Mouse (Mus musculus) embryo, embryonic 10 days (tissue): ENCODE data around the gene Fmnl2.

Source experiments
- DNase-seq: peaks from one replicate; pipeline ENCODE4 v3.0.0-alpha.2; 2015; ENCODE audit warnings: low spot score

The Fmnl2 gene

DNA sequence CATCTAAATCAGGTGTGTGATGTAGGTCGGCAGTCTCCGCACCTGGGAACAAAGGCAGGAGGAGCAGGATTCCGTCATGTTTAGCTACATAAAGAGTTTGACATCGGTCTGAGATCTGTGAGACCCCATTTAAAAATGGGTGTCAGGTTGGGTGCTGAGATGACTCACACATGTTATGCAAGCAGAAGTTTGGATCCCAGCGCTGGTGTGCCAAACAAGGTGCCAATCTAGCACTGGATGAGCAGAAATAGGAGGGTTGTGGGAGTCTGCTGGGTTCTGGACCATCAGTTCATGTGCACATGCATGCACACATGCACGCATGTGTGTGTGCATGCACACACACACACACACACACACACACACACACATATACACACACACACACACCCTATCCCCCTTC is 129.4 kb downstream of the Fmnl2 start:
- no peak for DNase-seq

DNA sequence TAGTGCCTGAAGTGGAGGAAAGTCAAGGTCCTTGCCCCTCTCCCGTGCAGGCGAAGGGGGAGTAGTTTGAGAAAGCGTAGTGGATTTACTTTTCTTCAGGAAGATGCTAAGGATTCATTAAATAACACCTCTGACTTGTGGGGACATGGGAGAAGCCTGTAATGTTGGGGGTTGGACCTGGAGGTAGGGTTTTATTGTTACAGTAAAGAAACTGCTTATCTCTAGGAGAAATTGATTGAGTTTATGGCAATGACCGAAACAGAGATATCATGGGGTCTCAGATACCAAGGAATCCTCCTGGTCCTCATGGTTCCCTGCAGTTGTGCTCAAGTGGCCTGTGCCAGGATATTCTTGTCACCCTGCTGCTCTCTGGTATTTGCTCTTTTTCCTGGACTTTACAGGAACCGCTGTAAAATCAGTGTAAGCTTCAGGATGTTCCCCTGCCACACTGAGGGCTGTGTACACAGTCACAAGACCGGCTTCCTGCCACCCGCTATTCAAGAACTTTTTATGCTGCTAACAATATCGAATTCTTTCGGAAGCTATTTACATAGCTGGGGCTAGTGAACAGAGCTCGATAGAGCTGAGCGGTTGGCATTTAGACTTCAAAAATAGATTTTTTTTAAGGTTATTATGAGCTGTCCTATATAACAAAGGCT is 130.1 kb downstream of the Fmnl2 start:
- no peak for DNase-seq

DNA sequence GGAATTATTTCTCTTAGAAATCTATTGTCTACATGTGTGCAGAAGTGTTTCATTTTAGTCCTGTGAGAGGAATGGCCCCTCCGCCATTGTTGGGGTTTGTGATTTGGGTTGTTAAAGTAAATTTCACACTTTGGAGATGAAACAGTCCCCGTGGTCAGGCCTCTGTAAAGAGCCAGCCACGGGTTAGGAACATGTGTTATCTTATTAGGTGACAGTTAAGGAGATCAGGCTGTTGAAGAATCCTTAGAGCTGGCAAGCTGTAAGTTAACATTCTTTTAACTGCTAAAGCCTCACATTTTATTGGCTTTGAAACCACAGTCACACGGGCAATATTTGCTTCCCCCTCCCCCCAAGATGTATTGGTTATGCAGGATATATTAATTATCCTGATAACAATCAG is 131.7 kb downstream of the Fmnl2 start:
- DNase-seq: no peak

DNA sequence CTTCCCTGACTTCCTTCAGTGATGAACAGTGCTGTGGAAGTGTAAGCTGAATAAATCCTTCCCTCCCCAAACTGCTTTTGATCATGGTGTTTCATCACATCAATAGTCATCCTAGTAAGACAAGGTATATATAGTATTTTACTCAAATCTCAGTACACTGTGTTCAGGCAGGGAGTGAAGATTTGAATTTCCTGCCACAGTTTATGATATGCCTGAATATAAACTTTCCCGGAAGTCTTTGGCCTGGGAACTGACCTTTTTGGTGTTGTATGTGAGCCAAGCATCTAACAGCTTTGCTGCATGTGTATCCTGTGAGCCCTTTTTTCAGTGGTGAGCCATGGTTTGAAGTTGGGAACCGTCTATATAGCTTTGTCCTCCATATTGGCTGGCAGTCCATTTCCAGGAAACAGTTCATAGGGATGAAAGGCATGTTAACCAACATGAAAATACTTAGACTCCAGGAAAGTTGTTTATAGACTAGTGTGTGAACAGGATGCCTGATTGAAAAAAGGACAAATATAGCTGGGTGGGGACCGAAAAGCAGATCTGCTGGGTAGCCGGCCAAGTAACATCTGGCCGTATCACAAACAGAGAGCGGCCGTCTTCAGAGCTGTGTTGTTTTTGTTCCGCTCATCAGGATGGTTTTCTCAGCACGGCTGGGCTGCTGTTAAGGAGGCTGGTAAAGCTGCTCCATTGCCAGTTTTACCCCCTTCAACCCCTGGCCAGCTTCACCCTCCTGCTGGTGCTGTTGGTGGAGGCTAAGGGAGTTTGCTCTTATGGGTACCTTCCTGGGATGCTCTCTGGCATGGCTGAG is 133.4 kb downstream of the Fmnl2 start:
- DNase-seq: no peak

DNA sequence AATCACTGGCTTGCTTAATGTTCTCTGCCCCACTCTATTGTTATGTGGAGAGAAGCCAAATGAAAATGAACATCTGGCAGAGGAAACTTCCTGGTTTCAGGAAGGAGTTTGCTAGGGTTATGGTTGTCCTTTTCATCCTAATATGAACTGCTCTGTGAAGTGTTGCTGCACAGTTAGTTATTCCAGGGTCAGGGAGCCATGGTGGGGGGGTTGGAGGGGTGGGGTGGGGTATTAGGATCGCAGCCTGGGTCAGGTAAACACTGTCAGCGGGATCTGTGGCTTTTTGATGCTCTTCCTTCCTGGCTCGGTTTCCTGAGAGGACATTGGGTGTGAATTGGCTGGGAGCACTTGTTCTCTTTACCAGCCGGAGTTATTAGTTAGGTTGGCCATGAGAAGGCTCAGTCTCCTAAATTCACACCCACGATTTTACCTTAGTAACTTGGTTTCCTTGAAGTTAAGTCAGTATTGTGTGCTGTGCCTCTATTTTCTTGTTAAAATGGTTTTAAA is 134.1 kb downstream of the Fmnl2 start:
- no peak for DNase-seq

DNA sequence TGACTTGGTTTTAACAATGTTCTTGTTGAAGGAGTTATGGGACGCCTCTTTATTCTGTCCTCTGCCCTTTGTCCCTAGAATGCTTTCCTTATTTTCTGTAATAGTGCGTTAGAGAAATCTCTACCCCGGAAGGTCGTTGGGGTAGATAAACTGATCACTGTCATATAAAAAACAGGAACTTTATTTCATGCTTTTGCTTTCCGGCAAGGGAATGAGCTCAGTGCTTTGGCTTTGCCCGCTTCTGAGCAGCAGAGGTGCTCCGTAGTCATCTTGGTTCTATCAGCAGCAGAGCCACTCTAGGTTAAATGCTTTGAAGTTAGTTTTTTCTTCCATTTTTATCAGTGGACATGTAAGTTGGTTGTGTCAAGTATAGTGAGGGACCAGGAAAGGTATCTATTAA is 135.6 kb downstream of the Fmnl2 start:
- no peak for DNase-seq

DNA sequence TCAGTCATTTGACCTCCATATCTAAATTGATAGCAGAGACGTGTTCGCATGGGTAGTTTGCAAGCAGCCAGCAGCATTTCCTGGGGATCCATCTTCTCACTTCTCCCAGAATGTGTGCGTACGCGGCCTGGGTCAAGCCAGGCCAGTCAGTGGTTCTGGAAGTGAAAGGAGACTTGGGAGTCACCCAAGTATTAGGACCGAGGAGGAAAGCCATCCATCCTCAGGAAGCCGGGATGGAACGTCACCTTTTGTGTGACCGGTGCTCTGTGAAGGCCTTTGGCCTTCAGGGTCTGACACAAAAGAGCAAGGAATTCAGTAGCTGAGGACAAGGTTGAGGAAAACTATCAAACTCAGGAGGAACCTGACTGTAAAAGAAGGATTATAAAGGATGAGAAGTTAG is 136.9 kb downstream of the Fmnl2 start:
- DNase-seq: no peak

DNA sequence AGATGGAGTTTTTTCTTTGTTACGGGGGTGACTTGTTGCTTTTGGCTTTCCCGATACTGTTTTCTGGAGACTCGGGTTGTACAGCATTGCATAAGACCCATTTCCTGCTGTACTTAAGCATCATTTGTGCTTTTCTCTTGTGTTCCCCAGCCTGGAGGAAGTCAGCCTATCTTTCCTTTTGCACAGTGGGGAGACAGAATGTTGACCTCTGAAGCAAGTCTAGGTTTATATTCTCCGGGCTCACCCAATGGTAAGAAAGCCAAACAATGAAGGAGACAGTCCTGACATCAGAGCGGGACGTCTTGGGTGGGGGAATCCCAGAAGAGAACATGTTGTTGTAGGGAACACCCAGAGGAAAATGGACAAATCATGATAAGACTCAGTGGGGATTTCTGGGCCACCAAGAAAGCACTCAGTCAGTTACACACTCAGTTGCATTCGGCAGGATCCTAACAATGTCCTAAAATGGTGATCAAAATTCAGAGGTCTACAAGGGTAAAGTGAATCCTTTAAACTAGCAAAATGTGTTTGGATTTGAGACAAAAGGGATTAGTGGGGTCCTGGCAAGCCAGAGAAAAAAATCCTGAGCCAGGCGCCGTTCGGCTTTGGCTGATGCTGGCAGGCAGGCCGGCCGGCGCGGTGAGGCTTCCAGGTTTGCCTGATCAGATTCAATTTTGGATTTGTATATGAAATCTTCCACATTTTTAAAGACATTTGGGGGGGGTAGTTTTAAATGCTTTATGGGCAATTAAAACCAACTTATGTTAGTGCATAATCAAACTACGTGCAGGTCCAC is 140.5 kb downstream of the Fmnl2 start:
- no peak for DNase-seq

DNA sequence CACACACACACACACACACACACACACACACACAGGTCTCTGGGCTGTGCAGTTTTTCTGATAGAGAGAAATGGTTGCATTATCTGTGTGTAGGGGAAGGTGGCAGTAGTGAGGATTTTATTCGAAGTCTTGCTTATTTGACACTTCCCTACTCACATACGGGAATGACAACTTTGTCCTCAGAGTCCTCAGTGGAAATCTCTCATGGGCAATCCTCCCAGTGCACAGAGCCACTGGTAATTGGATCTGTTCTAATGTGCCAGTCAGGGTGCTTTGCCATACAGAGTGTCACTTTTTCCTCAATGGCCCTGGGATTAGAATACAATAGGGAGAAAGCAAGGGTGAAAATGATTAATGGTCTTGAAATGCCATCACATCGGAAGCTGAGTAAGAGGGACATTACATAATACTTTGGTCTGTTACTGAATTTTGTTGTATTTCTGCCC is 141.9 kb downstream of the Fmnl2 start:
- DNase-seq: no peak

DNA sequence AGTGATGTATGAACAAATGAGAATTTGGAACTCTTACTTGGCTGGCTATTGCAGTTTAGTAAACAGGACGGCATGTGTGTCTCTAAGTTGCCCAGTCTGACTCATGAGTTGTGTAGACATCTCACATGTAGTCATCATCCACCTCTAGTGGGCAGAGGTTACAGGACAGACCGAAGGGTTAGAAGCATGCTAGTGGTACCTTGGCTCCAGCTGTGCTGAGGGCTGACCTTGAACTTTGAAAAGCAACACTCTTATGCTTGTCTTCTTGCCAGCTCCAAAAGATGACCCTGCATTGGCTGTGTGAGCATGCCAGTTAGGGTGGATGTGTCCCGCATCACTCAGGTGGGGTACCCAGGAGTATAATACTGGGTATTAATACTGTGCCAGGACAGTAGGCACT is 142.8 kb downstream of the Fmnl2 start:
- no peak for DNase-seq

DNA sequence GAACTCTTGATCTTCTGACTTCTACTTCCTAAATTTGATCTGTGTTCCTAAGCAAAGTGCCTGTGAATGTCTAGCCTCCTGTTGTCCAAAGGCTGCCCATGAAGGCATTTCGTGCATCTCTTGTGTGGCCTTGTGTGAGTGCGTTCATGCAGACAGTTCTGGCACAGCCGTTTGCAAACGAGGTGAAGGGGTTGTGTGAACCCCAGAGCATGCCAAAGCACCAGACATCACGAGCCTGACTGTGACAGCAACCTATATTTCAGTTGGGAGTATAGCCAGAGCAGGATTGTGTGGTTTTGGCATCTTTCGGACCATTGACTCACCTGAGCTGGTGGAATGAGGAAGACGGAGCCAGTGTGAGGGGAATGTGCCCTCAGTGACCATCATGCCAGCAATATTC is 148.5 kb downstream of the Fmnl2 start:
- no peak for DNase-seq

DNA sequence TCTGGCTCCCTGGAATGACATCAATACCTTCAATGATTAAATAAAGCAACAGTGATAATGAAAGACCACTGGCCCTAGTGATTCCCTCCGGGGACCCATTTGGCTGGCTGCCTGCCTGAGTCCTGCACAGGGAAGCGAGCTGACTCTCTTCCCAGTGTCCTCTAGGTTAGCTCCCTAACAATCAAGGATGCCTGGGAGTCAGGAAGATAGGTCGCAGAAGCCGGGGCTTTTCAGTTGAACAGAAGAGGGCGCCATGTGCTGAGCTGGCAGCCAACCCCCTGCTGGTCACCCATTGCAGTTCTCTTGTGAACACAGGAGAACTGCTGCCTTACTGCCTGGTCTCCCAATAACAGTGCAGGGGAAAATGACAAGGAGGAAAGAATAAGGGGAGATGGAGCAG is 149.5 kb downstream of the Fmnl2 start:
- DNase-seq: peak; percentile 72

DNA sequence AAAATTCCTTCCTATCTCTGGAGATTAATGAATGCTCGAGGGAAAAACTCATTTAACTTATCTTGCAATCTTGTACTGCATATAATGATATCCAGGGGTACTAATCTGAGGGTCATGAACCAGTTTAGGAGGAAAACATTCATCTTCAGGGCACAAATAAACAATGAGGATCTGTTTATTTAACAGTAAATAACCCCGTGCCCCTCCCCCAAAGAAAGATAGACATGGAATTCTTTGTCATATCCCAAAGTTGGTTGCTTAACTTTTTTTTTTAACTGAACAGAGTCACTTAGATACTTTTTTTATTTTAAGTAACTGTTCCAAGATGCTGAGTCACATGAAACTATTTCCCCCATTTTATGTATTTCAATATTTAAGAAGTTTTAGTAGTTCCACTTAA is 155.4 kb downstream of the Fmnl2 start:
- DNase-seq: no peak

DNA sequence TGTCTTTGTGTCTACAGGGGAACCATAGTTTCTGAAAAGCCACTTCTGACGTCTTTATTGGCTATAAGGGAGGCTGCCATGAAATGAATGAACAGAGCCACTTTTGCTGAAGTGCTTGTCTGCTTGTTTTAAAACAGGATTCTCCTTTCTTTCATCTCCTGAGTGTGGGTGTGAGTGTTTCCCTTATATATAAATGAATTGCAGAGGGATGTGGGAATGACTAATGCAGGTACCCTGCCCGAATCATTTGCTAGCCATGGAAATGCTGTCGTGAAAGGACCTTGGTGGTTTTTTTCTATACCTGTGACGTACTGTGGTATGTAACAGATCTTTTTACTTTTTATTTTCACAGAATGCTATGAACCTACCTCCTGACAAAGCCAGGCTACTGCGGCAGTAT is 156.8 kb downstream of the Fmnl2 start:
- no peak for DNase-seq

DNA sequence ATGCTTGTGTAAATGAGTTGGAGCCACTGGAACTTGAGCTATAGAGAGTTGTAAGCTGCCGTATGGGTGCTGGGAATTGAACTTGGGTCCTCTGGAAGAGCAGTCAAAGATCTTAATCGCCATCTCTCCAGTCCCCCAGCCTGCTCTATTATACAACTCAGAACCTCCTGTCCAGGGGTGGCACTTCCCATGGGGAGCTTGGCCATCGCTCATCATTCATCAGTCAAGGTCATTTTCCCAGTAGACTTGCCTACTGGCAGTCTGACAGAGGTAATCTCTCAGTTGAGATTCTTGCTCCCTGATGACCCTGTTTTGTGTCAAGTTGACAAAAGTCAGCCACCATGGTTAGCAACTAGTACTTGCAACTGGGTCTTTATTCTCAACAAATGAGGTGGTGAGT is 165.3 kb downstream of the Fmnl2 start:
- DNase-seq: no peak

DNA sequence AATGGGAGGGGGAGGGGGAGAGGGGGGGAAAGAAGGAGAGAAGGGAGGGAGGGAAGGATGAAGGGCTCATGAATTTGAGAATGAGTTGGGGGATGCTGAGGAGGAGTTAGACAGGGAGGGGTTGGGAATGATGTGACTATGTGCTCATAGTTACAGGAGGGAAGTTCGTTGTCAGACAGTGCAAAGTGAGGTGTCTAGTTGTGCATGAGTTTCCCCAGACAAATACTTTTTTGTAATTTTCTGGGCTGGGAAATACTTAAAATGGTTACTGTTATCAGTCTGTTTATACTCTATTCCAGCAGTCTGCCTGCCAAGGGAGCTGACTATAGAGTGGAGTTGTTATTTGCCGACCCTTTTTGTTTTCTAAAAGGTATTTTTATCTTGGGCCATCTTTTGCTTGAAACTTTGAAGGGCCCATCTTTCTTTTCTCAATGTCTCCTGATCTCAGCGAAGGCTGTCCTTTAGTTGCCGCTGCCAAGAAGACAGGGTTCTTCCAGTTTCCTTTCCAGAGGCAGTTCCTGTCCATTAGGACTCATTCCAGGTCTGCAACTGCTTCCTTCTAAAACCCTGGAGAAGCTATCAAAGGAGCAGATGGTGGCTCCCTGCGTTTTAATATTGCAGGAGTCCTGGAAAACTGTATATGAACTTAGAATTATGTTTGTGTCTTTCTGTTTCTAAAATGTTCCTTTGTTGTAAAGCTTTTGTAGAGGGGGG is 168.6 kb downstream of the Fmnl2 start:
- no peak for DNase-seq

DNA sequence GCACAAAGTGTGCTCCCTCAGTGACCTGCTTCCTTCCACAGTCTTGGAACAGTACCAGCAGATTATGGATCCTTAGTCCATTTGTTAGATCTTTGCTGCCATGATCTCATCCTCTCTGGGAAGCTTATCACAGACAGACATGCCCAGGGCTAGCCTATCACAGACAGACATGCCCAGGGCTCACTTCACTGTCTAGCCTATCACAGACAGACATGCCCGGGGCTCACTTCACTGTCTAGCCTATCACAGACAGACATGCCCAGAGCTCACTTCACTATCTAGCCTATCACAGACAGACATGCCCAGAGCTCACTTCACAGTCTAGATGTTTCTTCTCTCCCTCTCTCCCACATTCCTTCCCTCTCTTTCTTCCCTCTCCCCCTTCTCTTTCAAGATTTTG is 171.2 kb downstream of the Fmnl2 start:
- DNase-seq: no peak

DNA sequence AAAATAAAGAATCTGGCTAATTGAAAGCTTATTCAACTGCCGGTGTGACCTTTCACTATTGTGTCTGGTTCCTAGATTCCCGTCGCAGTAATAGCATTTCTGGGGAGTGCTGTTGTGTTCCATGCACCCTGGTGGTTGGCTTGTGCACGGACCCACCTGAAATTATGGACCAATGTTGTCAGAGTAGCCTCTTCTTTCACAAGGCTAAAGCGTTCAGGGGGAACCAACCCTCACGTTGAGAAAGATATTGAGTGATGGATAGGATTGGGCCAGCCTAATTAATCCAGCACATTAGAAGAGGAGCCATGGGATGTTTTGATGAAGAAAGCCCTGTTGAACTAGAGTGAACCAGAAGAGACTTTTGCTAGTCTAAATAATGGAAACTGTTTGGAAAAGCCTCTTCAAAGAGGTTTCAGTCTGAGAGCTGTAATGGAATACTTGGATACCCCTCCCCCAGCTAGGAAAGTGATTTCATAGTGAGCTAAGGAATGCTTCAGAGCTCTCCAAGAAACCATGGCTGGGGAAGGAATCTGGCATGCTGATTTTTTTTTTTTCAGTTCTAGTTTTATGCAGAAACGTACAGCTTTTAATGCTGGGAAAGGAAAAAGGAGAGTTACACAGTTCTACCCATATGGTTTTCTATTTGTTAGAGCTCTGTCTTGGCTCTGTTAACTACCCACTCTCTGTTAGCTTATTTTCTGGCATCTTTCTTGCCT is 172.2 kb downstream of the Fmnl2 start:
- DNase-seq: peak; percentile 67

DNA sequence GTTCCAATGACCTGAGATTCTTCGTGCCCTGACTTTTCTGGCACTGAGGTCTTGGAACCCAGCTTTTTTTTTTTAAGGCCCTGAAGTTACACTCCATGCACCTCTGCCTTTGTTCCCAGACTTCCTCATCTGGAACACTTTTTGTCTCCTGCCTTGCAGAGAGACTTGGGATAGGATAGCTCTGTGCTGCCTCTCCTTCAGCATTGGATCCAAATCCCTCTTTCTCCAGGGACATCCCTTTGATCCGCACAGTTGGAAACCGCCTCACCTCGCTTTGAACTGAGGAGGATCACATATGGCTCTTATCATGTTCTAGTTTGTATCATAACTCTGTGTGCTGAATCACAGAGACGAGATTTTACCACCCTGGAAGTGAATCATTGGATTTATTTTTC is 172.8 kb downstream of the Fmnl2 start:
- DNase-seq: peak; percentile 32

DNA sequence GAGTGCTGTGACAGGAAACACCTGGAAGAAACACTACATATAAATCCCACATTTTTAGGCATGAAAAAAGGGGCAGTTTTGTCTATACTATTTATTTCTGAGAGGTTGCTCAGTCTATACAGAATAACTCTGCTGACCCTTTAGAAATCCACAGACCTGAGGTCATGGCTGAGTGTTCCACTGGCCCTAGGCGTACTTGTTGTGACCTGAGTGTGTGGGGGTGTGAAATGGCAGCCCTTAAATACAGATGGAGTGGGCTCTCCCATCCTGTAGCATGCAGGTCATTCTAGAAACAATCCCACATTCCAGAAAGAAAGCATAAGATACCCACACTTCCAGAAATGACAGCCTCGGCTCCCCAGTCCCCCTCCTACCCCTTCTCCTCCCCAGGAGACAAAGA is 180.6 kb downstream of the Fmnl2 start:
- no peak for DNase-seq

DNA sequence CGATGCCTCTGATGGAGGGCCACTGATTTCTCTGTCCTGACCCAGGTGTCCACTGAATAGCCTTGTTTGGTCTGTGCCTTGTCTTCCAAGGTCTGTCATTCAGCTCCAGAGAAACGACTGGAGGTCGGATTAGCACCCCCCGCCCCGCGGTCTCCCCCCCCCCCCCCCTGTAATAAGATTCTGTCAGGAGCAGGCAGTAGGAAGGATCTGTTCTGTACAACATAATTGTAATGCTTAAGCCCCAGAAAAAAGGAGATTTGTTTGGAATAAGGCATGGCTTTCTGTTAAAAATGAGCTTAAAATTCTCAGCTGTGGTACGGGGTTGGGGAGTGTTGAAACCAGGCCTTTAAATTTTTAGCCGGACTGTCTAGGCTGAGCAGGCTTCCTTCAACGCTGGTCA is 181.1 kb downstream of the Fmnl2 start:
- DNase-seq: peak; percentile 17
